Mouse (Mus musculus) CH12.LX (cell line): ENCODE measurements at regions not wholly inside any gene's neighbourhood (a gene's known extent, or its start where the extent isn't known, plus 50 kb on each side); places are given as distances from the start of the nearest gene placed in this dataset.

Experiments
- DNase-seq: peaks from one replicate; pipeline ENCODE4 v3.0.0-alpha.2; 2013; ENCODE audit errors: extremely low read depth
- H3K27ac ChIP-seq: 2 replicates; pipeline ENCODE4 v1.5.1; 2012; ENCODE audit warnings: low read depth, mild to moderate bottlenecking, control low read depth, moderate library complexity; ENCODE audit not compliant: insufficient read depth
- H3K27me3 ChIP-seq: replicated peaks from 2 replicates; pipeline ENCODE3; 2012; ENCODE audit warnings: inconsistent platforms
- H3K36me3 ChIP-seq, 2 experiments: replicated peaks in 1 of 2; 2 replicates each; pipeline versions ENCODE3 to v1.6.1; 2012; ENCODE audit warnings: inconsistent platforms in 1 of 2, low read length in 1 of 2, mild to moderate bottlenecking in 1 of 2, mixed read lengths in 1 of 2, moderate library complexity in 1 of 2; ENCODE audit not compliant: control insufficient read depth in 1 of 2, insufficient read depth in 1 of 2
- H3K4me1 ChIP-seq, 2 experiments: 2 replicates each; pipeline ENCODE4 v1.6.1; 2012; ENCODE audit warnings: inconsistent platforms in 1 of 2, moderate library complexity in 1 of 2; ENCODE audit not compliant: insufficient read depth in 2 of 2, control insufficient read depth in 1 of 2
- H3K4me2 ChIP-seq: 2 replicates; pipeline ENCODE4 v1.6.1; 2012; ENCODE audit warnings: low read depth, mild to moderate bottlenecking, control low read depth; ENCODE audit not compliant: poor library complexity, insufficient read depth, severe bottlenecking
- H3K4me3 ChIP-seq, 3 experiments: fragments of 150-350 bp in 1 of 3; sonication (generic) in 1 of 3; replicated peaks in 1 of 3; 2 replicates each; pipeline versions ENCODE3 to v1.5.1; 2011 to 2012; ENCODE audit warnings: low read depth in 2 of 3, low read length in 2 of 3, mild to moderate bottlenecking in 2 of 3, moderate library complexity in 2 of 3, control low read depth in 1 of 3, improper control_type of control experiment in 1 of 3, inconsistent platforms in 1 of 3, mixed read lengths in 1 of 3; ENCODE audit not compliant: poor library complexity in 1 of 3
- H3K79me2 ChIP-seq: replicated peaks from 2 replicates; pipeline ENCODE4 v1.6.1; 2012; ENCODE audit warnings: mild to moderate bottlenecking, moderate library complexity; ENCODE audit not compliant: control insufficient read depth, poor library complexity, insufficient read depth, severe bottlenecking; ENCODE audit errors: extremely low read depth
- H3K9ac ChIP-seq: 2 replicates; pipeline ENCODE4 v1.6.1; 2012; ENCODE audit warnings: low read depth, mild to moderate bottlenecking, control low read depth, moderate library complexity; ENCODE audit not compliant: insufficient read depth
- H3K9me3 ChIP-seq: replicated peaks from 2 replicates; pipeline ENCODE3; 2012; ENCODE audit warnings: low read length, inconsistent platforms, mixed read lengths
- ELF1 ChIP-seq: IDR thresholded peaks from 2 replicates; pipeline ENCODE4 v1.6.1; 2014; ENCODE audit warnings: low read depth, mild to moderate bottlenecking, inconsistent platforms, low read length, improper control_type of control experiment
- ETS1 ChIP-seq: conservative IDR thresholded peaks from 2 replicates; pipeline ENCODE4 v1.6.1; 2012; ENCODE audit warnings: low read depth, mild to moderate bottlenecking, inconsistent platforms, low read length, improper control_type of control experiment, moderate library complexity
- JUND ChIP-seq: conservative IDR thresholded peaks from 2 replicates; pipeline ENCODE4 v1.6.1; 2011; ENCODE audit warnings: low read depth, low read length, improper control_type of control experiment
- KAT2A ChIP-seq: IDR thresholded peaks from 2 replicates; pipeline ENCODE4 v1.6.1; 2012; ENCODE audit warnings: low read length, improper control_type of control experiment, inconsistent platforms; ENCODE audit not compliant: insufficient replicate concordance
- MXI1 ChIP-seq: IDR thresholded peaks from 2 replicates; pipeline ENCODE4 v1.6.1; 2011; ENCODE audit warnings: mild to moderate bottlenecking, low read depth, low read length, improper control_type of control experiment
- RAD21 ChIP-seq: IDR thresholded peaks from 2 replicates; pipeline ENCODE4 v1.6.1; 2011; ENCODE audit warnings: low read depth, mild to moderate bottlenecking, low read length, improper control_type of control experiment, moderate library complexity
- SIN3A ChIP-seq: IDR thresholded peaks from 2 replicates; pipeline ENCODE4 v1.6.1; 2012; ENCODE audit warnings: low read length, improper control_type of control experiment, inconsistent platforms
- TCF12 ChIP-seq: IDR thresholded peaks from 2 replicates; pipeline ENCODE4 v1.6.1; 2014; ENCODE audit warnings: low read depth, mild to moderate bottlenecking, inconsistent platforms, low read length, improper control_type of control experiment
- ZC3H11A ChIP-seq: IDR thresholded peaks from 2 replicates; pipeline ENCODE4 v1.6.1; 2012; ENCODE audit warnings: low read depth, mild to moderate bottlenecking, inconsistent platforms, low read length, improper control_type of control experiment
- ZNF384 ChIP-seq: IDR thresholded peaks from 2 replicates; pipeline ENCODE4 v1.6.1; 2012; ENCODE audit warnings: low read depth, low read length, improper control_type of control experiment, inconsistent platforms
- dilution Hi-C: fragments of 300-500 bp; cut with MboI; formaldehyde crosslinking; loops from 2 replicates; pipeline ENCODE4 v1.14.3; 2020; ENCODE audit warnings: low sequenced_read_pairs; ENCODE audit not compliant: extremely low pct_unique_long_range_greater_than_20kb, extremely low pct_ligation_motif_present
- in situ Hi-C: fragments of 300-500 bp; cut with MboI; formaldehyde crosslinking; loops from 3 replicates; pipeline ENCODE4 v1.14.3; 2019; ENCODE audit warnings: low sequenced_read_pairs, low pct_ligation_motif_present, low pct_unique_long_range_greater_than_20kb, mixed read lengths

- dilution Hi-C loops, result no loop called here
- Histone ChIP-seq H3K4me2 (no peak overlapping the region), H3K27me3 (no peaks in the 10 kb centered on the region), H3K4me1 (no peaks in the 10 kb centered on the region), H3K4me3 (no peak overlapping the region), H3K79me2 (no peaks in the 10 kb centered on the region), H3K27ac (no peak overlapping the region), H3K36me3 (no peaks in the 10 kb centered on the region), H3K9ac (no peak overlapping the region), H3K9me3 (no peaks in the 10 kb centered on the region)
- no peak for TF ChIP-seq ZNF384
- no peak for TF ChIP-seq ETS1
- in situ Hi-C loops, result no loop called here
- DNase-seq, result no peak
Measured at GRCm38 (mm10) chr11:63466541-63466940, 337.8 kb downstream of the Pmp22 start.

DNA sequence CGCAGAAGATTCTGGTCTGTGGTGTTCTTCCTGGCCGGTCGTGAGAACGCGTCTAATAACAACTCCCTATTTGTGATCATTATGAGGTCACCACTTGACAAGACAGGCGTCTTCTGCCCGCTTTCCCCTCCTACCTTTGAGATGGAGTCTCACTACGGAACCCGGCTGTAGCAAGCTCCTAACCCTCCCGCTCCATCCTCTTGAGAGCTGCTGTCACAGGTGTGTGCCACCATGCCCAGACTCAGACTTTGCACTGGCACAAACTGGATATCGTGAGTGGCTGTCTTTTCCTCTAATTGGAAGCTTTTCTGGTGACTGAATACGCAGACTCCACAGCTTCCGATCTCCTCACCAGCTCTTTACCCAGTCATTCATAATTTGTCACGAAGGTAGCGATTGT is 346.0 kb downstream of the Pmp22 start:
- H3K27ac ChIP-seq, result no peak overlapping the region
- peaks cover 0 to 9% of the 10 kb centered on the region in 2 experiments; a peak in 2 of 4 replicates for H3K4me1 ChIP-seq
- TF ChIP-seq RAD21 (no peak), ELF1 (no peak)
- TF ChIP-seq, all 38 proteins: peak for 0
- in situ Hi-C loops (no loop called here), dilution Hi-C loops (no loop called here)
- Histone ChIP-seq H3K4me3 (no peak overlapping the region), H3K9me3 (peaks cover 10% of the 10 kb centered on the region), H3K27me3 (no peaks in the 10 kb centered on the region), H3K4me2 (no peak overlapping the region), H3K36me3 (no peaks in the 10 kb centered on the region), H3K79me2 (no peaks in the 10 kb centered on the region), H3K9ac (no peak overlapping the region)
- no peak for DNase-seq

DNA sequence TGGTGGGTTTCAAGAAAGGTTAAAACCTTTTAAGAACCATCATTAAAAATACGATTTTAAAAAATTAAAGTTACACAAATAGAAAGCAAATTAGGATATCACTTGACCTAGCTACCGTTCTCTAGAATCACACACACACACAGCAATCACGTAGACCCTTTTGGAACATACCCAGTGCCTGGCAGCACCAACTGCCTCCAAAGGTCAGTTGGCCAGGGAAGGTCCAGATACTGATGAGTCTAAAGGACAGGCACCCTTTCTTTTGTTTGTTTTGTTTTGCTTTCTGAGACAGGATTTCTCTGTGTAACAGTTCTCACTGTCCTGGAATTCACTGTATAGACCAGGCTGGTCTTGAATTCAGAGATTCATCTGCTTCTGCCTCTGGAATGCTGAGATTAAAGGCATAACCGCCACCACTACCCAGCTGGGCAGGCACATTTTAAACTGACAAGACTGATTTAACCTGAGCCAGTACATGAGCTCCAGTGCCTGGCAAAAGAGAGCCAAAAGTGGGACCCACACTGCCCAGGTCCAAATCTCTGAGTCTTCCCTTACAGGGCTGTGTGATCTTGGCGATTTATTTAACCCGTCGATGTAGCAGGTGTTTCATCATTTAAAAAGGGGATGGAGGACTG is 353.0 kb downstream of the Pmp22 start:
- no peak overlapping the region for H3K4me2 ChIP-seq
- no peak for TF ChIP-seq SIN3A
- TF ChIP-seq ETS1, result no peak
- no peak for TF ChIP-seq MXI1
- no peak for TF ChIP-seq TCF12
- no peak for TF ChIP-seq ZC3H11A
- no peak for TF ChIP-seq JUND
- TF ChIP-seq RAD21, result no peak
- TF ChIP-seq KAT2A, result no peak
- no peaks in the 10 kb centered on the region for H3K27me3 ChIP-seq
- H3K9ac ChIP-seq, result no peak overlapping the region
- H3K9me3 ChIP-seq, result peaks cover 17% of the 10 kb centered on the region
- no peak overlapping the region for H3K4me3 ChIP-seq
- in situ Hi-C loops, result no loop called here
- H3K4me1 ChIP-seq, result peaks cover 0 to 9% of the 10 kb centered on the region in 2 experiments; a peak in 2 of 4 replicates
- no peaks in the 10 kb centered on the region for H3K79me2 ChIP-seq
- no peak overlapping the region for H3K27ac ChIP-seq
- dilution Hi-C loops, result no loop called here
- no peaks in the 10 kb centered on the region for H3K36me3 ChIP-seq
- DNase-seq, result no peak
